Mouse (Mus musculus) limb, embryonic 12.5 days (tissue): ENCODE results near the gene Usp16. TPM values are rescaled to one million over a fixed set of nuclear protein-coding genes. Genes with fewer than 3 reads are reported as not detected.
A peak's percentile ranks its signal among the peaks of the same experiment; 100 is the strongest.

ENCODE experiments used
- ATAC-seq: fragments of 200-750 bp; cut with Nextera tagmentation; 2 replicates; pipeline ENCODE4 v1.8.0; 2017; ENCODE audit warnings: low read depth, moderate TSS enrichment; ENCODE audit not compliant: insufficient number of reproducible peaks, insufficient read depth, low FRiP score, low TSS enrichment
- H3K27ac ChIP-seq: fragments of 300-500 bp; sonication (generic); 2 replicates; pipeline ENCODE4 v1.5.1; 2016; ENCODE audit warnings: mild to moderate bottlenecking, moderate library complexity
- H3K27me3 ChIP-seq: fragments of 300-500 bp; sonication (generic); 2 replicates; pipeline ENCODE4 v1.6.1; 2016; ENCODE audit warnings: mild to moderate bottlenecking, moderate library complexity
- H3K36me3 ChIP-seq: fragments of 300-500 bp; sonication (generic); 2 replicates; pipeline ENCODE4 v1.6.1; 2016; ENCODE audit warnings: mild to moderate bottlenecking, moderate library complexity
- H3K4me1 ChIP-seq: fragments of 300-500 bp; sonication (generic); replicated peaks from 2 replicates; pipeline ENCODE4 v1.6.1; 2016
- H3K4me2 ChIP-seq: fragments of 300-500 bp; sonication (generic); 2 replicates; pipeline ENCODE4 v1.6.1; 2016; ENCODE audit warnings: mild to moderate bottlenecking, moderate library complexity
- H3K4me3 ChIP-seq: fragments of 300-500 bp; sonication (generic); replicated peaks from 2 replicates; pipeline ENCODE4 v1.5.1; 2016; ENCODE audit warnings: mild to moderate bottlenecking
- H3K9ac ChIP-seq: fragments of 300-500 bp; sonication (generic); replicated peaks from 2 replicates; pipeline ENCODE4 v1.6.1; 2016; ENCODE audit warnings: mild to moderate bottlenecking, moderate library complexity
- H3K9me3 ChIP-seq: fragments of 300-500 bp; sonication (generic); 2 replicates; pipeline ENCODE4 v1.6.1; 2016; ENCODE audit warnings: mild to moderate bottlenecking, moderate library complexity
- WGBS: fragments of 180-500 bp; shearing (Covaris S2); methylation state at CpG from one replicate; pipeline ENCODE4 v1.1.7; 2016; 5-methylcytosine and 5-hydroxymethylcytosine counted together
- polyA plus RNA-seq: library from polyadenylated mRNA; unstranded; fragments of >200 nt; fragmentation: Nextera tagmentation; extraction: Ambion mirVana; gene quantifications from 2 replicates; pipeline ENCODE4 v1.2.1, GENCODE M21; 2016

Gene Usp16
- polyA plus RNA-seq, 1 experiment from 2014 or later = 45.6 TPM

GRCm38 (mm10) chr16:87440184-87440686 lies 14.3 kb upstream of the Usp16 start, which contains the start of gene Rwdd2b:
Gene Rwdd2b (minus strand): TSS chr16:87440573.
- H3K27me3 ChIP-seq = no peaks in the 10 kb centered on the region
- under 1% methylated on average over 38 of the region's 38 CpGs for WGBS
- ATAC-seq = peak; percentile 90

DNA sequence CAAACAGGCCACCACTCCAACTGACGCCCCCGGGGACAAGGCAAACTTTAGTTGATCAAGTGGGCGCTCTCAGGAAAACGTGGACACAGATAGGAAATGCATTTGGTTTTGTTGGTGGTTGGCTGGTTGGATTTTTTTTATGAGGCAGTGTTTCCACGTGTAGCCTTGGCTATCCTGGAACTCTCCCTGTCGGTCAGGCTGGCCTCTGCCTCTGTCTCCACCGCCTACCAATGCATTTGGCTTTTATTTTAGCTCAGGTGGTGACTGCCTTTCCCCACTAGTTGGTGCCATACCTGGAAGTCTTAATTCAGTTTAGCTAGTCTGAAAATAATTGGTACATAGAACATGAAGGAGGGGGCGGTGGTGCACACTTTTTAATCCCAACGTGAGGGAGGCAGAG lies 13.4 kb upstream of the Usp16 start:
- Histone ChIP-seq H3K9me3 (no peaks in the 10 kb centered on the region), H3K9ac (peak overlapping the region; percentile 83; the same call in 1 of the 2 replicates), H3K27me3 (no peaks in the 10 kb centered on the region), H3K4me3 (peak overlapping the region; percentile 79), H3K4me2 (peak overlapping the region; percentile 86), H3K4me1 (peaks cover 10% of the 10 kb centered on the region), H3K27ac (no peak overlapping the region), H3K36me3 (0 out of 2 replicates have a peak, but pooled peaks cover 5% of the 10 kb centered on the region)
- 25% methylated on average over 9 of the region's 9 CpGs for WGBS
- ATAC-seq = no peak

More at GRCm38 (mm10) chr16:87440184-87440686, 14.3 kb upstream of the Usp16 start, which contains the start of gene Rwdd2b:
- Histone ChIP-seq H3K4me2 (peak within 1 kb of the TSS; percentile 86), H3K9me3 (no peaks in the 10 kb centered on the region), H3K36me3 (0 out of 2 replicates have a peak, but pooled peaks cover 7% of the 10 kb centered on the region), H3K9ac (peak within 1 kb of the TSS; percentile 83), H3K4me1 (peaks cover 10% of the 10 kb centered on the region), H3K27ac (peak within 1 kb of the TSS; percentile 89), H3K4me3 (peak within 1 kb of the TSS; percentile 79)

- 46% methylated on average over 5 of the region's 5 CpGs for WGBS
- no peaks in the 10 kb centered on the region for H3K9me3 ChIP-seq
- peaks cover 10% of the 10 kb centered on the region for H3K4me1 ChIP-seq
- H3K27me3 ChIP-seq = no peaks in the 10 kb centered on the region
- ATAC-seq = no peak
- H3K4me2 ChIP-seq = no peak overlapping the region
- no peaks in the 10 kb centered on the region for H3K36me3 ChIP-seq
- H3K9ac ChIP-seq = no peak overlapping the region
- no peak overlapping the region for H3K4me3 ChIP-seq
- no peak overlapping the region for H3K27ac ChIP-seq
Observed at GRCm38 (mm10) chr16:87442291-87442690, 12.2 kb upstream of the Usp16 start.

DNA sequence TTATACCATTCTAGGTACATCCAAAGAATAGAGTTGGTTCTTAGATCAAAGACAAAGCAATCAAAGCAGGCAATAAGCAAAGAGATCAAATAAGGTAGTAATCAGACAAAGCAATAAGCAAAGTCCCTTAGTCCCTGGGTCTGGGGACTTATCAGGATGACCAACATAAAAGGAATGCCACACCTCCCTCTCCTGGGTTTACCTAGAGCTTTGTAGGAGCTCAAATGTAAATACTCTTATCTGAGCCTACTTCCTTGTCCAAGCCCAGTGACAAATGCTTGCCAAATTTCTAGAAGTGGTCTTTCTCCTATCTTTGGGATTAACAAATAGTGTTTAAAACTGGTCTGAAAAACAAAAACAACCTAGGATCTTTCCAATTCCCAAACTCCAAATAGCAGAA lies 11.3 kb upstream of the Usp16 start:
- no peak for ATAC-seq
- Histone ChIP-seq H3K4me3 (no peak overlapping the region), H3K9ac (no peak overlapping the region), H3K36me3 (no peaks in the 10 kb centered on the region), H3K9me3 (no peaks in the 10 kb centered on the region), H3K27me3 (no peaks in the 10 kb centered on the region), H3K4me1 (peaks cover 10% of the 10 kb centered on the region), H3K4me2 (no peak overlapping the region), H3K27ac (no peak overlapping the region)

- Histone ChIP-seq H3K4me2 (no peak overlapping the region), H3K4me1 (peaks cover 10% of the 10 kb centered on the region), H3K27ac (no peak overlapping the region), H3K36me3 (no peaks in the 10 kb centered on the region), H3K4me3 (no peak overlapping the region), H3K9me3 (no peaks in the 10 kb centered on the region), H3K27me3 (no peaks in the 10 kb centered on the region), H3K9ac (no peak overlapping the region)
- 65% methylated on average over 1 of the region's 1 CpGs for WGBS
- no peak for ATAC-seq
Observed at GRCm38 (mm10) chr16:87444071-87444470, 10.4 kb upstream of the Usp16 start.

DNA sequence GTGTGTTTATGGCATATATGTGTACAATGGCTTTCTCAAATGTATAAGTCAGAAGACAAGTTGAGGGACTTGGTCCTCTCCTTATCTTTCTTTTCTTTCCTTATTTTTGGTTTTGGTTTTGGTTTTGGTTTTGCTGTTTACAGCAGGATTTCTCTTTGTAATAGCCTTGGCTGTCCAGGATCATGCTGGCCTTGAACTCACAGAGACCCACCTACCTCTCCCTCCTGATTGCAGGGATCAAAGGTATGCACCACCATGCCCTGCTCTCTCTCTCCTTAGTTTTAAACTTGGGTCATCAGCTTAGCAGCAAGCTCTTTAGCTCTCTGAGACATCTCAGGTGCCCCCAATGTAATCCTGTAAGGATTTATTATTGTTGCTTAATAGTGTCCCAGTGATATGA lies 9.4 kb upstream of the Usp16 start:
- ATAC-seq = no peak
- H3K4me2 ChIP-seq = no peak overlapping the region
- peaks cover 10% of the 10 kb centered on the region for H3K4me1 ChIP-seq
- no peaks in the 10 kb centered on the region for H3K36me3 ChIP-seq
- H3K9ac ChIP-seq = no peak overlapping the region
- H3K27ac ChIP-seq = no peak overlapping the region
- H3K4me3 ChIP-seq = no peak overlapping the region
- no peaks in the 10 kb centered on the region for H3K27me3 ChIP-seq
- no peaks in the 10 kb centered on the region for H3K9me3 ChIP-seq

- Histone ChIP-seq H3K27me3 (no peaks in the 10 kb centered on the region), H3K27ac (no peak overlapping the region), H3K36me3 (no peaks in the 10 kb centered on the region), H3K9me3 (no peaks in the 10 kb centered on the region), H3K4me3 (no peak overlapping the region), H3K4me1 (peaks cover 10% of the 10 kb centered on the region), H3K4me2 (no peak overlapping the region), H3K9ac (no peak overlapping the region)
- ATAC-seq = no peak
- WGBS = 94% methylated on average over 3 of the region's 3 CpGs
Observed at GRCm38 (mm10) chr16:87445528-87445927, 9.0 kb upstream of the Usp16 start.

GRCm38 (mm10) chr16:87453226-87453625 lies 1.3 kb upstream of the Usp16 start:
- WGBS = 74% methylated on average over 2 of the region's 2 CpGs
- Histone ChIP-seq H3K4me2 (no peak overlapping the region), H3K27ac (no peak overlapping the region), H3K9ac (no peak overlapping the region), H3K4me1 (peaks cover 9% of the 10 kb centered on the region), H3K9me3 (no peaks in the 10 kb centered on the region), H3K4me3 (no peak overlapping the region), H3K27me3 (no peaks in the 10 kb centered on the region), H3K36me3 (peaks cover 3% of the 10 kb centered on the region; the same call in 1 of the 2 replicates)
- ATAC-seq = no peak

- no peaks in the 10 kb centered on the region for H3K9me3 ChIP-seq
- peak overlapping the region; percentile 90 for H3K9ac ChIP-seq
- peaks cover 9% of the 10 kb centered on the region for H3K4me1 ChIP-seq
- peaks cover 17% of the 10 kb centered on the region; the same call in 1 of the 2 replicates for H3K36me3 ChIP-seq
- H3K27ac ChIP-seq = peak overlapping the region; percentile 85
- WGBS = under 1% methylated on average over 37 of the region's 38 CpGs
- H3K4me3 ChIP-seq = peak overlapping the region; percentile 89
- peak overlapping the region; percentile 86 for H3K4me2 ChIP-seq
- no peaks in the 10 kb centered on the region for H3K27me3 ChIP-seq
- ATAC-seq = 0 out of 2 replicates have a peak, but pooled peaks have one; percentile 11
Observed at GRCm38 (mm10) chr16:87455180-87455611, 693 bp downstream of the Usp16 start.

GRCm38 (mm10) chr16:87458752-87459151 lies 4.2 kb downstream of the Usp16 start:
- ATAC-seq = no peak
- no peak overlapping the region for H3K27ac ChIP-seq
- peaks cover 9% of the 10 kb centered on the region for H3K4me1 ChIP-seq
- H3K4me2 ChIP-seq = no peak overlapping the region
- no peak overlapping the region for H3K9ac ChIP-seq
- no peak overlapping the region for H3K4me3 ChIP-seq
- H3K36me3 ChIP-seq = peaks cover 49% of the 10 kb centered on the region
- H3K9me3 ChIP-seq = no peaks in the 10 kb centered on the region
- WGBS = over 99% methylated on average over 3 of the region's 3 CpGs
- no peaks in the 10 kb centered on the region for H3K27me3 ChIP-seq

DNA sequence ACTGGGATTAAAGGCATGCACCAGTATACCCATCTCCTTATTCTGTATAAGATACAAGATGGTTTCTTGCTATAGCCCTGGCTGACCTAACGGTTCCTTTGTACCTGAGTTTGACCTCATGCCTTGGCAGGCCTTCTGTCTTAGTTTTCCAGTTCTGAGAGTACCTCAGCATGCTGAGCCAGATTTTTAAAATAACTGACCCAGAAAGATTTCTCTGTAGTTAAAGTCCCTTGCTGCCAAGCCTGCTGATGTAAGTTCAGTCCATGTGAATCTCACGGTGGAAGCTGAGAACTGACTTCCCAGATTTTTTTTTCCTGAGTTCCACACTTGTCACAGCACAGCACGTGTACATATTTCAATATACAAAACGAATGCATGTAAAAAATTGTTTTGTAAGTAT lies 16.1 kb downstream of the Usp16 start:
- no peak for ATAC-seq
- Histone ChIP-seq H3K27ac (no peak overlapping the region), H3K9ac (no peak overlapping the region), H3K4me3 (no peak overlapping the region), H3K4me1 (no peaks in the 10 kb centered on the region), H3K9me3 (no peaks in the 10 kb centered on the region), H3K36me3 (peaks cover 85% of the 10 kb centered on the region), H3K27me3 (no peaks in the 10 kb centered on the region), H3K4me2 (no peak overlapping the region)
- WGBS = 92% methylated on average over 4 of the region's 4 CpGs

GRCm38 (mm10) chr16:87484367-87484766 lies 29.9 kb downstream of the Usp16 start:
- ATAC-seq = no peak
- WGBS = 78% methylated on average over 5 of the region's 5 CpGs
- peaks cover 87% of the 10 kb centered on the region for H3K36me3 ChIP-seq

More at GRCm38 (mm10) chr16:87484367-87484766, 29.9 kb downstream of the Usp16 start:
- no peak overlapping the region for H3K4me2 ChIP-seq
- H3K27me3 ChIP-seq = no peaks in the 10 kb centered on the region
- no peak overlapping the region for H3K9ac ChIP-seq
- no peak overlapping the region for H3K4me3 ChIP-seq
- H3K9me3 ChIP-seq = no peaks in the 10 kb centered on the region
- no peak overlapping the region for H3K27ac ChIP-seq
- H3K4me1 ChIP-seq = no peaks in the 10 kb centered on the region
